Mouse (Mus musculus): ENCODE measurements at regions not wholly inside any gene's neighbourhood (a gene's known extent, or its start where the extent isn't known, plus 50 kb on each side); places are given as distances from the start of the nearest gene placed in this dataset.

- H3ac ChIP-seq (ENCODE audit: control insufficient read depth, insufficient read length), result no peak overlapping the region
- TF ChIP-seq MYOD1 (IDR thresholded peaks at IDR 0.05; ENCODE audit: control insufficient read depth in 1 of 3, insufficient read length in 2 of 3, low read depth in 2 of 3), result no peak
- TF ChIP-seq TCF12 (IDR thresholded peaks at IDR 0.05; ENCODE audit: insufficient read depth, poor library complexity, severe bottlenecking), result no peak
- no peak for TF ChIP-seq MAX (IDR thresholded peaks at IDR 0.05; ENCODE audit: low read depth)
- H3K27me3 ChIP-seq (ENCODE audit: control insufficient read depth, insufficient read depth, insufficient read length), result no peaks in the 10 kb centered on the region
- H3K79me2 ChIP-seq (ENCODE audit: control insufficient read depth, insufficient read depth), result no peaks in the 10 kb centered on the region
- H3K36me3 ChIP-seq (ENCODE audit: control insufficient read depth, insufficient read depth), result no peaks in the 10 kb centered on the region
- no peak overlapping the region for H3K4me3 ChIP-seq
- no peak overlapping the region for H3K4me2 ChIP-seq (ENCODE audit: low read depth)
Measured at GRCm38 (mm10) chr15:13296967-13297366, 123.5 kb upstream of the Cdh6 start.

DNA sequence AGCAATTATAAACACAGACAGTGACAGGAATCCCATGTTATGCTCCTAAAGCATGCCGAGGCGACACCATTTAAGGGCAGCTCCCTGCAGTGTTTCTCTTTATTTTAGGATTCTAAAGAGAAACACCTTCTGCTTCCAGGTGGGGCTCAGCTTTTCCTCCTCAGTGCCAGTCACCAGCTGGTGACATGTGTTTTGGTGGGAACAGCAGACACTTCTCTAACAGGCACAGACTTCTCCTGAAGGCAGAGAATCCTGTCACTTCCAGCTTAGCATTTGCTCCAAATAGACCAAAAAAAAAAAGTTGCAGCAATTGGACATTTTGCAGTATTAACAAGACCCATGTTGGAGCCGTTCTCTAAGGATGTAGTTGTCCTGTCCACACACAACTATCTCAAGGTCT, 115.6 kb upstream of the Cdh6 start:
- Histone ChIP-seq H3K79me2 (ENCODE audit: control insufficient read depth, insufficient read depth) (no peaks in the 10 kb centered on the region), H3K4me3 (no peak overlapping the region), H3ac (ENCODE audit: control insufficient read depth, insufficient read length) (no peak overlapping the region), H3K4me2 (ENCODE audit: low read depth) (no peak overlapping the region), H3K27me3 (ENCODE audit: control insufficient read depth, insufficient read depth, insufficient read length) (no peaks in the 10 kb centered on the region), H3K36me3 (ENCODE audit: control insufficient read depth, insufficient read depth) (no peaks in the 10 kb centered on the region)
- TF ChIP-seq REST (IDR thresholded peaks at IDR 0.05; ENCODE audit: insufficient read depth, insufficient read length) (no peak), POLR2A (IDR thresholded peaks at IDR 0.05; ENCODE audit: insufficient read length, low read depth) (no peak), MYOD1 (IDR thresholded peaks at IDR 0.05; ENCODE audit: control insufficient read depth in 1 of 3, insufficient read length in 2 of 3, low read depth in 2 of 3) (no peak), TCF3 (IDR thresholded peaks at IDR 0.05; ENCODE audit: insufficient read length, low read depth) (no peak), MYOG (IDR thresholded peaks at IDR 0.05; ENCODE audit: control insufficient read depth in 1 of 3, insufficient read depth in 1 of 3, insufficient read length in 2 of 3, low read depth in 2 of 3) (no peak), TCF12 (IDR thresholded peaks at IDR 0.05; ENCODE audit: insufficient read depth, poor library complexity, severe bottlenecking) (no peak), POLR2AphosphoS2 (IDR thresholded peaks at IDR 0.05; ENCODE audit: insufficient read length, low read depth) (no peak), E2F4 (IDR thresholded peaks at IDR 0.05; ENCODE audit: insufficient read depth) (no peak)

GRCm38 (mm10) chr15:13287878-13288277, 114.4 kb upstream of the Cdh6 start:
- Histone ChIP-seq H3K4me2 (ENCODE audit: low read depth) (no peak overlapping the region), H3K4me3 (no peak overlapping the region), H3K36me3 (ENCODE audit: control insufficient read depth, insufficient read depth) (no peaks in the 10 kb centered on the region), H3K79me2 (ENCODE audit: control insufficient read depth, insufficient read depth) (no peaks in the 10 kb centered on the region), H3ac (ENCODE audit: control insufficient read depth, insufficient read length) (no peak overlapping the region), H3K27me3 (ENCODE audit: control insufficient read depth, insufficient read depth, insufficient read length) (no peaks in the 10 kb centered on the region)
- no peak for TF ChIP-seq MYOG (IDR thresholded peaks at IDR 0.05; ENCODE audit: control insufficient read depth in 1 of 3, insufficient read depth in 1 of 3, insufficient read length in 2 of 3, low read depth in 2 of 3)

DNA sequence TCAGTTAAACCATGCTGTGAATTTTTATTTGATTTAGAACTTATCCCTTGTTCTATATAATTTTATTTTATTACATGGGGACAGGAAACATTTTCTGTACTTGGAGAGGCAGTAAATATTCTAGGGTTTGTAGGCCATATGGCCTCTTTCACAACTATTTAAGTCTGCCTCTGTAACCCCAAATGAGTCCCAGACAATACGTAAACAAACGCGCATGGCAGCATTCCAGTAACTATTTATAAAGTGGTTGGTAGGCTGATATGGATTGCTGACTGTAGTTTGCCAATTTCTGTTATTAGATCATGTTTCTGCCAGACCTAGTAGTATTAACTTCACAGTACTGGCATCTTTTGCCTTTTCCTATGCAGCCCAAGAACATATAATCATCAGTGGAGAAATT, 111.9 kb upstream of the Cdh6 start:
- H3ac ChIP-seq (ENCODE audit: control insufficient read depth, insufficient read length), result no peak overlapping the region
- no peaks in the 10 kb centered on the region for H3K27me3 ChIP-seq (ENCODE audit: control insufficient read depth, insufficient read depth, insufficient read length)
- no peak overlapping the region for H3K4me3 ChIP-seq
- no peak overlapping the region for H3K4me2 ChIP-seq (ENCODE audit: low read depth)
- no peaks in the 10 kb centered on the region for H3K79me2 ChIP-seq (ENCODE audit: control insufficient read depth, insufficient read depth)
- TF ChIP-seq USF1 (IDR thresholded peaks at IDR 0.05; ENCODE audit: low read depth) (no peak), CEBPB (IDR thresholded peaks at IDR 0.05; ENCODE audit: insufficient read depth, poor library complexity, severe bottlenecking) (no peak), MYOD1 (IDR thresholded peaks at IDR 0.05; ENCODE audit: control insufficient read depth in 1 of 3, insufficient read length in 2 of 3, low read depth in 2 of 3) (no peak), POLR2AphosphoS2 (IDR thresholded peaks at IDR 0.05; ENCODE audit: insufficient read length, low read depth) (no peak), REST (IDR thresholded peaks at IDR 0.05; ENCODE audit: insufficient read depth, insufficient read length) (no peak), POLR2A (IDR thresholded peaks at IDR 0.05; ENCODE audit: insufficient read length, low read depth) (no peak), MYOG (IDR thresholded peaks at IDR 0.05; ENCODE audit: control insufficient read depth in 1 of 3, insufficient read depth in 1 of 3, insufficient read length in 2 of 3, low read depth in 2 of 3) (no peak), SRF (IDR thresholded peaks at IDR 0.05; ENCODE audit: control insufficient read depth, insufficient read length, low read depth) (no peak), E2F4 (IDR thresholded peaks at IDR 0.05; ENCODE audit: insufficient read depth) (no peak), TCF12 (IDR thresholded peaks at IDR 0.05; ENCODE audit: insufficient read depth, poor library complexity, severe bottlenecking) (no peak), MAX (IDR thresholded peaks at IDR 0.05; ENCODE audit: low read depth) (no peak), TCF3 (IDR thresholded peaks at IDR 0.05; ENCODE audit: insufficient read length, low read depth) (no peak)
- H3K36me3 ChIP-seq (ENCODE audit: control insufficient read depth, insufficient read depth), result no peaks in the 10 kb centered on the region

- H3K4me3 ChIP-seq, result no peak overlapping the region
- H3K4me2 ChIP-seq (ENCODE audit: low read depth), result no peak overlapping the region
- H3K79me2 ChIP-seq (ENCODE audit: control insufficient read depth, insufficient read depth), result no peaks in the 10 kb centered on the region
- H3K36me3 ChIP-seq (ENCODE audit: control insufficient read depth, insufficient read depth), result no peaks in the 10 kb centered on the region
- H3K27me3 ChIP-seq (ENCODE audit: control insufficient read depth, insufficient read depth, insufficient read length), result no peaks in the 10 kb centered on the region
- TF ChIP-seq TCF12 (IDR thresholded peaks at IDR 0.05; ENCODE audit: insufficient read depth, poor library complexity, severe bottlenecking), result no peak
- TF ChIP-seq REST (IDR thresholded peaks at IDR 0.05; ENCODE audit: insufficient read depth, insufficient read length), result no peak
- no peak for TF ChIP-seq CEBPB (IDR thresholded peaks at IDR 0.05; ENCODE audit: insufficient read depth, poor library complexity, severe bottlenecking)
- H3ac ChIP-seq (ENCODE audit: control insufficient read depth, insufficient read length), result no peak overlapping the region
Measured at GRCm38 (mm10) chr15:13284219-13284618, 110.7 kb upstream of the Cdh6 start.

DNA sequence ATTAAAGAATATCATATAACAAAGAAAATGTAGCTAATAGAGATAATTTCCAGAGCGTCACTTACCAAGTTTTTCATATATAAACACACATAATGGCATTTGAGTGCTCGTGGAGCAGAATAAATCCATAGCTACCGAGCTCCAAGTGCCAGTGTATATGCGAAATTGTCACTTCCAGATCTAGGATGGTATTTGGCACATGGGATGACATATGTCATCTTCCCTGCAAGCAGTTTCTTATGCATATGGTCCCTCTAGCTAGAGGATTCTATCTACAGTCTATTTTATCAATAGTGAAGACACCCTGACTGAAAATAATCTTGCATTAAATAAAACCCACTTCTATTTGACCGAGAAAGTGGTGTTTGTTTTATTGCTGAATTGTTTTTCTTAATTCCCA, 109.6 kb upstream of the Cdh6 start:
- Histone ChIP-seq H3K36me3 (ENCODE audit: control insufficient read depth, insufficient read depth) (no peaks in the 10 kb centered on the region), H3K79me2 (ENCODE audit: control insufficient read depth, insufficient read depth) (no peaks in the 10 kb centered on the region), H3K4me3 (no peak overlapping the region), H3K27me3 (ENCODE audit: control insufficient read depth, insufficient read depth, insufficient read length) (no peaks in the 10 kb centered on the region), H3ac (ENCODE audit: control insufficient read depth, insufficient read length) (no peak overlapping the region), H3K4me2 (ENCODE audit: low read depth) (no peak overlapping the region)
- TF ChIP-seq USF1 (IDR thresholded peaks at IDR 0.05; ENCODE audit: low read depth), result no peak
- no peak for TF ChIP-seq MYOG (IDR thresholded peaks at IDR 0.05; ENCODE audit: control insufficient read depth in 1 of 3, insufficient read depth in 1 of 3, insufficient read length in 2 of 3, low read depth in 2 of 3)
- no peak for TF ChIP-seq SRF (IDR thresholded peaks at IDR 0.05; ENCODE audit: control insufficient read depth, insufficient read length, low read depth)
- no peak for TF ChIP-seq E2F4 (IDR thresholded peaks at IDR 0.05; ENCODE audit: insufficient read depth)
- no peak for TF ChIP-seq MAX (IDR thresholded peaks at IDR 0.05; ENCODE audit: low read depth)
- TF ChIP-seq CEBPB (IDR thresholded peaks at IDR 0.05; ENCODE audit: insufficient read depth, poor library complexity, severe bottlenecking), result no peak
- no peak for TF ChIP-seq MYOD1 (IDR thresholded peaks at IDR 0.05; ENCODE audit: control insufficient read depth in 1 of 3, insufficient read length in 2 of 3, low read depth in 2 of 3)
